Mouse (Mus musculus): ENCODE measurements around the gene Ppp1cb. TPM values are rescaled to one million over a fixed set of nuclear protein-coding genes. Genes with fewer than 3 reads are reported as not detected.

The Ppp1cb gene
- polyA plus RNA-seq, 1 experiment: 531 TPM

- H3K4me1 ChIP-seq (ENCODE audit: control insufficient read depth, insufficient read depth, low read length): peaks cover 8% of the 10 kb centered on the region
- TF ChIP-seq CTCF (IDR thresholded peaks at IDR 0.05; ENCODE audit: borderline replicate concordance, insufficient read depth, low read length): no peak
- no peak for TF ChIP-seq POLR2A (IDR thresholded peaks at IDR 0.05; ENCODE audit: low read depth, low read length)
Measured at GRCm38 (mm10) chr5:32441992-32442575, 16.6 kb upstream of the Ppp1cb start.

GRCm38 (mm10) chr5:32443906-32444305, 14.7 kb upstream of the Ppp1cb start:
- Histone ChIP-seq H3K27ac (ENCODE audit: insufficient read depth, low read length) (no peak overlapping the region), H3K4me1 (ENCODE audit: control insufficient read depth, insufficient read depth, low read length) (peaks cover 8% of the 10 kb centered on the region), H3K4me3 (ENCODE audit: insufficient read depth, low read length) (no peak overlapping the region)
- no peak for TF ChIP-seq CTCF (IDR thresholded peaks at IDR 0.05; ENCODE audit: borderline replicate concordance, insufficient read depth, low read length)
- TF ChIP-seq POLR2A (IDR thresholded peaks at IDR 0.05; ENCODE audit: low read depth, low read length): no peak

More at GRCm38 (mm10) chr5:32441992-32442575, 16.6 kb upstream of the Ppp1cb start:
- H3K27ac ChIP-seq (ENCODE audit: insufficient read depth, low read length): peak overlapping the region; percentile 12; the same call in 1 of the 2 replicates
- no peak overlapping the region for H3K4me3 ChIP-seq (ENCODE audit: insufficient read depth, low read length)

GRCm38 (mm10) chr5:32445287-32445921, 13.2 kb upstream of the Ppp1cb start:
- no peak overlapping the region for H3K4me3 ChIP-seq (ENCODE audit: insufficient read depth, low read length)
- H3K4me1 ChIP-seq (ENCODE audit: control insufficient read depth, insufficient read depth, low read length): peaks cover 8% of the 10 kb centered on the region
- TF ChIP-seq CTCF (IDR thresholded peaks at IDR 0.05; ENCODE audit: borderline replicate concordance, insufficient read depth, low read length): no peak
- no peak for TF ChIP-seq POLR2A (IDR thresholded peaks at IDR 0.05; ENCODE audit: low read depth, low read length)
- H3K27ac ChIP-seq (ENCODE audit: insufficient read depth, low read length): no peak overlapping the region

- H3K4me1 ChIP-seq (ENCODE audit: control insufficient read depth, insufficient read depth, low read length): peaks cover 4% of the 10 kb centered on the region
- no peak overlapping the region for H3K4me3 ChIP-seq (ENCODE audit: insufficient read depth, low read length)
- no peak for TF ChIP-seq CTCF (IDR thresholded peaks at IDR 0.05; ENCODE audit: borderline replicate concordance, insufficient read depth, low read length)
- no peak for TF ChIP-seq POLR2A (IDR thresholded peaks at IDR 0.05; ENCODE audit: low read depth, low read length)
- H3K27ac ChIP-seq (ENCODE audit: insufficient read depth, low read length): no peak overlapping the region
Measured at GRCm38 (mm10) chr5:32446394-32446793, 12.2 kb upstream of the Ppp1cb start.

- Histone ChIP-seq H3K4me1 (ENCODE audit: control insufficient read depth, insufficient read depth, low read length) (peaks cover 2% of the 10 kb centered on the region; the same call in 1 of the 2 replicates), H3K27ac (ENCODE audit: insufficient read depth, low read length) (no peak overlapping the region), H3K4me3 (ENCODE audit: insufficient read depth, low read length) (no peak overlapping the region)
- no peak for TF ChIP-seq CTCF (IDR thresholded peaks at IDR 0.05; ENCODE audit: borderline replicate concordance, insufficient read depth, low read length)
- no peak for TF ChIP-seq POLR2A (IDR thresholded peaks at IDR 0.05; ENCODE audit: low read depth, low read length)
Measured at GRCm38 (mm10) chr5:32446810-32447209, 11.8 kb upstream of the Ppp1cb start.

GRCm38 (mm10) chr5:32459251-32459881, 723 bp downstream of the Ppp1cb start:
- peak overlapping the region; percentile 98 for H3K4me3 ChIP-seq (ENCODE audit: insufficient read depth, low read length)
- H3K27ac ChIP-seq (ENCODE audit: insufficient read depth, low read length): peak overlapping the region; percentile 74
- TF ChIP-seq CTCF (IDR thresholded peaks at IDR 0.05; ENCODE audit: borderline replicate concordance, insufficient read depth, low read length): no peak
- TF ChIP-seq POLR2A (IDR thresholded peaks at IDR 0.05; ENCODE audit: low read depth, low read length): no peak; the same call in none of the 2 replicates
- no peaks in the 10 kb centered on the region; the same call in 1 of the 2 replicates for H3K4me1 ChIP-seq (ENCODE audit: control insufficient read depth, insufficient read depth, low read length)

- peak overlapping the region; percentile 98 for H3K4me3 ChIP-seq (ENCODE audit: insufficient read depth, low read length)
- TF ChIP-seq POLR2A (IDR thresholded peaks at IDR 0.05; ENCODE audit: low read depth, low read length) (no peak), CTCF (IDR thresholded peaks at IDR 0.05; ENCODE audit: borderline replicate concordance, insufficient read depth, low read length) (no peak)
- no peaks in the 10 kb centered on the region; the same call in 1 of the 2 replicates for H3K4me1 ChIP-seq (ENCODE audit: control insufficient read depth, insufficient read depth, low read length)
- H3K27ac ChIP-seq (ENCODE audit: insufficient read depth, low read length): peak overlapping the region; percentile 74
Measured at GRCm38 (mm10) chr5:32459882-32460751, 1.5 kb downstream of the Ppp1cb start.

GRCm38 (mm10) chr5:32460973-32461372, 2.3 kb downstream of the Ppp1cb start:
- Histone ChIP-seq H3K4me1 (ENCODE audit: control insufficient read depth, insufficient read depth, low read length) (no peaks in the 10 kb centered on the region; the same call in 1 of the 2 replicates), H3K27ac (ENCODE audit: insufficient read depth, low read length) (no peak overlapping the region), H3K4me3 (ENCODE audit: insufficient read depth, low read length) (peak overlapping the region; percentile 37)
- no peak for TF ChIP-seq POLR2A (IDR thresholded peaks at IDR 0.05; ENCODE audit: low read depth, low read length)
- TF ChIP-seq CTCF (IDR thresholded peaks at IDR 0.05; ENCODE audit: borderline replicate concordance, insufficient read depth, low read length): no peak

GRCm38 (mm10) chr5:32472332-32473028, 13.8 kb downstream of the Ppp1cb start:
- TF ChIP-seq CTCF (IDR thresholded peaks at IDR 0.05; ENCODE audit: borderline replicate concordance, insufficient read depth, low read length) (no peak), POLR2A (IDR thresholded peaks at IDR 0.05; ENCODE audit: low read depth, low read length) (no peak)
- no peak overlapping the region for H3K4me3 ChIP-seq (ENCODE audit: insufficient read depth, low read length)
- peaks cover under 1% of the 10 kb centered on the region for H3K4me1 ChIP-seq (ENCODE audit: control insufficient read depth, insufficient read depth, low read length)
- no peak overlapping the region for H3K27ac ChIP-seq (ENCODE audit: insufficient read depth, low read length)
